Mouse (Mus musculus) heart, adult 8-10 months (tissue): ENCODE data around the gene Yju2. TPM values are rescaled to one million over a fixed set of nuclear protein-coding genes. Genes with fewer than 3 reads are reported as not detected.
A peak's percentile ranks its signal among the peaks of the same experiment; 100 is the strongest.

ENCODE experiments used
- DNase-seq: peaks from one replicate; pipeline ENCODE4 v3.0.0; 2022; ENCODE audit warnings: low spot score
- total RNA-seq, 4 experiments: library from RNA; stranded (reverse); gene quantifications; 2 replicates each; pipeline ENCODE4 v1.2.4; 2022

Gene Yju2
- total RNA-seq, 4 experiments from 2014 or later, result 8.2 to 10.3 (median 9.0) TPM

DNA sequence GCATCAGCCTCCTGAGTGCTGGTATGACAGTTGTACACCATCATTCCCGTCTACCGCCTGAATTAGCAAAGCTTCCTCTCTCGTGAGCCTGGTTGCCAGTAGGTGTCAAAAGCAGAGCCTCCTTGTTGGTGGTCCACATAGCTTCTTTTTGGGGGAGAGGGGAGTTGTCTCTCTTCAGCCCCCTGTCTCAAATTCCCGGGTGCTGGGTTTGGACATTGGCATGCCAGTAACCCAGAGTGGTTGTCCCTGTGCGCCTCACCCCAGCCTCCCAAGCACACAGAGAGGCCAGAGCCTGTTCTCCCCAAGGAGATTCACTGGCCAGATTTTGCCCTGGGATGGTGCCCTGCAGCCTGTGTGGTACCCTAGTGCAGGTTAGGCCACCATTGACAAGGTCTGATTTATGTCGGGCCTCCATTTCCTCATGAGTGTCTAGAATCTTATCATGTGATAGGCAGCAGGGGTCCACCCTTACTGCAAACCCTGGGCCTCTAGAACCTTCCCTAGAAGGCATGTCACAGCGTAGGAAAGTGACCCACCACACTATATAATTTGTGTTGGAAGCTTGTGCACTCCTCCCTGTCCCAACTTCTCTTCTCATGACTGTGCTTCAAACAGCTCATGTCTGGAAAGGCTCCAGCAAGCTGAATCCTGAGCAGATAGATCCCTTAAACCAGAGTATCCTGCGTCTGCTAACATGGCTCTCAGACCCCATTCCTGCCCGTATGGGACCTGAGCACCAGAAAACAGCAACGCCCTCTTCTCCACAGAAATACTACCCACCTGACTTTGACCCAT is 1.2 kb downstream of the Yju2 start:
- DNase-seq, result no peak

DNA sequence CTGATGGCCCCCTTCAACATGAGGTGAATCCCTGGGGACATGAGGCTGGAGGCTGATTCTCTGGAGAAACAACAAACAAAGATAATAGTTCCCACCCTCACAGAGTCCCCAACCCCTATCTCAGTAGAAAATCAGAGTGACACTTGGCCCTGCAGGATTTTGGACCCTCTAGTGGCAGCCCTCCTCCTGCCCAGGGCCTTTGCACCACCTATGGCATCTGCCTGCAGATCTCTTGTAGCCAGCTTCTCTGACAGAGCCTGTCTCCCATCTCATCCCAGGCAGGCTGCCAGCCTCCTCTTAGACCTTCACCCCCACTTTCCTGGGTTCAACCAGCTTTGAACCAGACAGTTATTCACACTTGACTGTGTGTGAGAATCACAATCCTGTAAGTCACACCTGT is 1.9 kb downstream of the Yju2 start:
- DNase-seq, result no peak

DNA sequence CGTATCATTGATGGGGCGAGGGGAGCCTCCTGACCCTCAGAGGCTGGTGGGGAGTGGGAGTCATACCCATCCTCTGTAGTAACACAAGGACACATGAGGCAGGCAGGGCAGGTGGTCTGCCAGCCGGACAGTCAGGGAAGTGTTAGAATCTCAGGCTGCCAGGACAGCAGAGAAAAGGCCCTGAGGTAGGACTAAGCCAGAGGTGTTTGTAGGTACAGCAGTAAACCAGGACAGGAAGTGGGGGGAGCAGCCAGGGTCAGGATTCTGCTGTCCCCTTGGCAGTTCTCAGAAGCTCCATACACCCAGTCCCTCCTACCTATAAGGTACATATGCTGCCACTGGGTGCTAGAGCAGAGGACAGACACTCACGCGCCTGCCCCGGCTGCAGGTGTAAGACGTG is 2.7 kb downstream of the Yju2 start:
- no peak for DNase-seq

DNA sequence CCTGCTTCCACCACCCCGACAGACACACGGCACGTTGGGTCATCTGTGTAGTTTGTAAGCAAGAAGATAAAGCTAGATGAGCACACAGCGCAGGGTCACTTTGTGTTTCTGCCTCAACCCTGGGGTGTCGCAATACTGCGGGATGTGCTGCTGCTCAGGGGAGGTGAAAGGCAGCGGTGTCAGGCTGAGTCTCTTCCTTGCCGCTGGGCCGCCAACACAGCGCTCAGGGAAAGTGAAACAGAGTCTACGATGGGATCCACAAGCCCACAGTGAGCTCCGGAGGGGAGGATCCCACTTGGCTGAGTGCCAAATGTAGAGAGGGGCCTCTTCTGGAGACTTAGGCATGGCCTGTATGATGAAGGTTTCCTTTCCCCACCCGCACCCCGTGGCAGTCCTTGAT is 4.3 kb downstream of the Yju2 start:
- DNase-seq, result no peak

DNA sequence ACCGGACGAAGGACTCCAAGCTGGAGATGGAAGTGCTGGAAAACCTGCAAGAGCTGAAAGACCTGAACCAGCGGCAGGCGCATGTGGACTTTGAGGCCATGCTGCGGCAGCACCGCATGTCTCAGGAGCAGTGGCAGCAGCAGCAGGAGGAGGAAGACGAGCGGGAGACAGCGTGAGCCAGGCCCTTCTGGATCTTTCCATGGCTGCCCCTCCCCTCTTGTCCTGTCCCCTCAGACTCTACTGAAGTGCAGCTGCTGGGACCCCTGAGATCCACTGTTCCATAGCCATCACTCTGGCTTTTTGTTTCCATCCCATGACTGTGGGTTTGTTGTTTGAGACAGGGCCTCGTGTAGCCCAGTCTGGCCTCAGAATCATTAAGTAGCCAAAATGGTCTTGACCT is 5.6 kb downstream of the Yju2 start:
- DNase-seq, result no peak

DNA sequence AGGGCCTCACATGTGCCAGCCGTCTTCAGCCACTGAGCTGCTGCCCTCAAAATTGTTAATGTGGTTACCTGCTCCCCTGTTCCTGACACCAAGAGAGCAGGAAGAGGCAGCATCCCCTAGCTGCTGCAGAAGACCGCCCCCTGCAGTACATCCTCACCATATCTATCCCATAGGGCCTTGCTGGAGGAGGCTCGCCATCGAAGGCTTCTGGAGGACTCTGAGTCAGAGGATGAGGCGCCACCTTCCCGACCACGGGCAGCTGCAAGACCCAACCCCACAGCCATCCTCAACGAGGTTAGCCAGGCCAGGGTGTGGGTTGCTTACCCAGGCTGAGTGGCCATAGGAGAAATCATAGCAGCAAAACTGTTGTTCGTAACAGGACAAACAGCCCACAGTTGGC is 6.1 kb downstream of the Yju2 start:
- DNase-seq, result no peak

DNA sequence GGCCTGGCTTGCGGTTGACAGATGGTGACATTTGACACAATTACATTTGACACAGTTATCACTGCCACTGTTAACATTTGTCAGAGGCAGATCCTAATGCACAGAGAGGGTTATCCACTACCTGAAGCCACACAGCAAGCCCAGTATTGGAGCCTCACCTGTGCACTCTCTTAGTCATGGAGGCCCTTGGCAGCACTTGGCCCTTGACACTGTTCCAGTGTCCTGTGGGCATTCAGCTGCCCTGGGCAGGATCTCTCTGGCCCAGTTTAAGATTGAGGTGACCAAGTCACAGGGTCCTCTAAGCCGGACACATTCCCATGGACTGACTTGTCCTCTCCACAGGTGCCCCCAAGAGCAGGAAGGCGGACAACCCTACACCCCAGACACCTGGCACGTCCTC is 8.3 kb downstream of the Yju2 start:
- DNase-seq, result no peak

DNA sequence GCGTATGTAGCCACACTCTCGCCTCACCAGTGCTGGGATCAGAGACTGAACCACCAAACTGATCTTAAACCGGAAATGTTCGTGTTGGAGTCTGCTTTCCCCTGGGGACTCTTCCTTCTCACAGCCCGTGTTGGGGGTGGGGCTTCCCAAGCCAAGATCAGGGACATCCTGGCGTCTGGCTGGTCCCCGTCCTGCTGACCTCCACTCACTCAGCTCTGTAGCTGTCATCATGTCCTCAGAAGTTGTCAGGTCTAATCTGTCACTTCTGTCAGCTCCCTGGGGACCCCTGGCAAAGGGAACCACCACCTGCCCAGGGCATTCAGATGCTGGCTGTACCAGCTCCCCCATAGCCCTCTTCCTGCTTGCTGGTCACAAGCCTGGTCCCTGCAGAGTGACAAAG is 9.3 kb downstream of the Yju2 start:
- DNase-seq, result no peak

DNA sequence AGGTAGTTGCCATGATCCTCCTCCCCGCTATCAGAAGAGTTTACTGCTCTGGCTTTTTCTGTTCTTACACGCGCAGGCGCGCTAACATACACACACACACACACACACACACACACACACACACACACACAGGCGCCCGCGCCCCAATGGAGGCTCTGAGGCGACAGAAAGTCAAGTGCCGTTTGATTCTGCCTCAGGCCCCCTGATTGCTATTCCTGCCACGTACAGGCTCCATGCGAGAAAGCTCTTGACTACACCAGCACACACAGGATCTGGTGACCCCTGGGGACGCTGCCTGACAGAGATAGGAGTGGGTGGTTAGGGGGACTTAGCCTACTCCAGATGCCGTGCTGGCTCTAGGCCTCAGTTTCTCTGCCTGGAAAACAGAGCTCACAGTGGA is 10.7 kb downstream of the Yju2 start:
- no peak for DNase-seq

DNA sequence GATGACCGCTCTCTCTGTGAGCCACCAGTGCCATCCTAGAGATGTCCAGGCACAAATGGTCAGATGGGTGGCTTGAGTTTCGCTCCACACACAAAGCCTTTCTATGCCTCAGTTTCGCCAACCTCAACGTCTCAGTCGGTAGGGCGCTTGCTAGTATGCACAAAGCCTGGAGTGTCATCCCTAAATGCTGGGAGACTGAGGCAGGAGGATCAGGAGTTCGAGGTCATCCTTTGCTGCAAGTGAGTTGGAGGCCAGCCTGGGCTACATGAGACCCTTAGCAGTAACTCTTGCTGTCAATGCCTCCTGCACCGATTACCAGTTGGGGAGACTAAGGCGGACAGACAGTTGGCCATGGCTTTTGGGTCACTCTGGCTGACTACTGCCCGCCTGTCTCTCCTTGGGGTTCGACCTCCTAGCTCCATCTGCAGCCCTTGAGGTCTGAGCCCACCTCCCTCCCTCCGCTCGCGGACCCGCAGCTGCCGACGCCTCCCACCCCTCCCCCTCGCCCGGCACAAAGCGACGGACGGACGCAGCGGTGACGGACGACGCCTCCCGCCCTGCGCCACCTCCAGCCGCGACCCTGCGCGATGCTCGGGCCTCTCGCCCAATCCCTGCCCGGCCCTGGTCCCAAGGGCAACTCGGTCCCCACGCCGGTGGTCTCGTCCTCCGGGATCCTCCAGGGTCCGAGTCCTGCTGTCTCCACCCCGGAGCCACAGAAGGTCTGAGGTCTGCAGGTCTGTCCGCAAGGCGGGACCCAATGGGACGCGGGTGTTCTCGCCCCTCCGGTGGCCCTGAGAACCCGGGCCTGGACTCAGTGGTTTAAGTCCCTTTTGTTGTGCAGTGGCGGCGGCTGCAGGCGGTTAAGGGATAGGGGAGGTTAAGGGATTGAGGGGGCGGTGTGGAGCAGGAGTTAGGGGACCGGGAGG is 11.3 kb downstream of the Yju2 start, which contains the start of gene Shd:
Gene Shd, plus strand, starts transcription at position 502 of the 926 bp plus-strand sequence.
- no peak for DNase-seq

DNA sequence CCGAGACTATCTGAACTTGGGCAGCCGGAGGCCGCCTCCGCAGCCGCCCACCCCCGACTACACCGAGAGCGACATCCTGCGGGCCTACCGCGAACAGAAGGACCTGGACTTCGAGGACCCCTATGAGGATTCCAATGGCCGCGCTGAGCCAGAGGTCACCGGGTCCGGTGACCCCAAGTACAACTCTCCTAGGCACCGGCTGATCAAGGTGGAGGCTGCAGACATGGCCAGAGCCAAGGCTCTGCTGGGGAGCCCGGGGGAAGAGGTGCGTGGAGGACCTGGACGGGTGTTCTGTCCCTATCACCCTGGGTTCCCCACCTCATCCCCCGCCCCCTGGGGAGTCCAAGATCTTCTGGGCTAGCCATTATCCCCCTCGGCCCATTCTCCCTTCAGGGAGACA is 12.6 kb downstream of the Yju2 start:
- DNase-seq, result no peak

DNA sequence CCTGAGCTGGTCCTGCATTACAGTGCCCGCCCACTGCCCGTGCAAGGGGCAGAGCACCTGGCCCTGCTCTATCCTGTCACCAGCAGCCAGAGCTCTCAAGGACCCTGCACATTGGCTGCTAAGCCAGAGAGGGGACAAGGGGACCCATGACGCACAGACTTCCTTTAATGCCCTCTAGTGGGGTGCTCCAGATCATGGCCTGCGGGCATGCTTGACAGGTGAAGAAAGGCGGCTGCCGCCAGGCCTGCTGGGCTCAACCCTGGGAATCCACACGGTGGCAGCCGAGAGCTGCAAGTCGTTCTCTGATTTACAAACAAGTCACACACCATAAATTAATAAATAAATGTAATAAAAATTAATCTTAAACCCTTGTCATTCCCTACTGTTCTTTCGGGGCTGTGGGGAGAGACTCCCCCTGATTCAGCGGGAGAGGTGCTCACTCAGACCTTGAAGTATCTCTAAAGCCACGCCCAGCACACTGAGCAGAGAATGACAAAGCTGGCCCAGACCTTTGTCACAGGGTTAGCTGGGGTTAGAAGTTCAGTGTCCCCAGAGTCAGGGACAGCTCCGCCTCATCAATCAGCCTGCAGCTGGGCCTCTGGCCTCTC is 17.5 kb downstream of the Yju2 start:
- peak; percentile 67 for DNase-seq

DNA sequence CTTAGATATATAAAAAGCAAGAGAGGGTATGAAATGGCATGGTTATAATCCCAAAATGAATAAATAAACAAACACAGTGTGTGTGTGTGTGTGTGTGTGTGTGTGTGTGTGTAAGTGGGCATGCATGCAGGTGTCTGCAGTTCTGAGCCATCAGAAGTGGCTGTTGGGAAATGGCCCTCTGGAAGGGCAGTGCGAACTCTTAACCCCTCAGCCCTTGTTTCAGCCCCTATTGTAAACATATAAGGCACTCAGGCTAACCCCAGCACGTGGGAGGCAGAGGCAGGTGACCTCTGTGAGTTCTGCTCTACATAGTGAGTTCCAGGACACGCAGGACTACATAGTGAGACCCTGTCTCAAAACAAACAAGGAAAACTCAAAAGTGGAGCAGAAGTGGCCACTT is 18.4 kb downstream of the Yju2 start:
- no peak for DNase-seq

DNA sequence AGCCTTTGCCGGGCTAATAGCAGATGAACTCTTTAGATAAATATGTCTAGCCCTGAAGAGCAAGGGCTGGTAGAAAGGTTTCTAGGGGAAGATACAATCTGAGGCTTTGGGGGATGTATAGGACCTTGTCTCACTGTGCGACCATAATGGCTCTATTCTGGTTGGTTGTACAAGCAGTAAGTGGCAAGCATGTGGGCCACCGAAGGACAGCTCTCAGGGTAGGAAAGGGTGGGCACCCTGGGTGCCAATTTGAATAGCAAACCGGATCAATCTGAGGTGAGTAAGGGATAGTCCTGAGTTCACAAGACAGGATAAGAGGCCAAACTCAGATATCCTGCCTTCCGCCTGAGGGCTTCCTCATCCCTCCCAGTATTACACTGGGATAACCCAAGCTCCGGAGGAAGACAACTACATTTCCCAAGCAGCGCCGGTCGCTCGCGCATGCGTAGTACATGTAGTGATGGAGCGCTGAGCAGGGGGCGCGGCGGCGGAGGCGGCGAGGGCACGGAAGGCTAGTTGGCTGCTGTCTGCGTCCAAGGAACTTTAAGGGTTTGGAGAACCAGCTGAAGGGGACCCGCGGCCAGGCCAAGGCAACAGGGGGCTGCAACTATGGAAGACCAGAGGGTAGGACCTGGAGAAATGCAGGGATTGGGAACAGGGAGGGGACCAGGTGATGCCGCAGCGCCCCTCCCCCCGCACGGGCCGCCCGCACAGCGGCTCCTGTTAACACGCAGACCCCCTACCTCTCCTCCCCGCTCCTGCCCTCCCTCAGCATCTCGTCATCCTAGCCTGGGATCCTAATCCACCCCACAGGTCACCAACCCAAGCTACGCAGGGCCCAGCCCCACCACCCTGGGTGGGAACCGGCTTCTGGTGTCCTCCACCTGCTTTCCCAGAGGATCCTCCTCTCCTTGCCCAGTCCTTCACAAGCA is 27.4 kb downstream of the Yju2 start, which contains the start of gene Fsd1:
Gene Fsd1, plus strand, starts transcription at position 480 of the 932 bp plus-strand sequence.
- no peak for DNase-seq

DNA sequence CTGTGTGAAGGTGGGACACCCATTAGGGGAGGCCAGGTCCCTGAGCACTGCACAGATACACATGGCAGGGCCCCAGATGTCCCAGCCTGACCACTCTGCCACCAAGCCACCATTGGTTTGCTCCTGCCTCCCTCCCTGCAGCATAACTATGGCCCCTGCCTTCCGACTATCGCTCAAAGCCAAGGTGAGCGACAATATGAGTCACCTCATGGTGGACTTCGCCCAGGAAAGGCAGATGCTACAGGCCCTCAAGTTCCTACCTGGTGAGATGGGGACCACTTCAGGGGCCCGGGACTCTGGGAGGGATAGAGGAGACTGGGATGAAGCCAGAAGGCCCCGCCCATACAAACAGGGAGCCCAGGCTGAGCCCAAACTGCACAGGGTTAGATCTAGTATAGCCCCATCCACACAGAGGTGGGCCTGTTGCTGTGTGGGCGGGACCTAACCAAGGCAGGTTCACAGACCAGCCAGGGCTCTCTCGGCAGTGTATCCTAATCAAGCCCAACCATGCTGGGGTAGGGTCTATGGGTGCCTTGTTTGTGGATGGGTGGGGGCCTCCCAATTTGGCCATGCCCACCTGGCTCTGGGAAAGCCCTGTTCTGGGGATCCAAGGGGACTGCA is 31.5 kb downstream of the Yju2 start:
- DNase-seq, result no peak

DNA sequence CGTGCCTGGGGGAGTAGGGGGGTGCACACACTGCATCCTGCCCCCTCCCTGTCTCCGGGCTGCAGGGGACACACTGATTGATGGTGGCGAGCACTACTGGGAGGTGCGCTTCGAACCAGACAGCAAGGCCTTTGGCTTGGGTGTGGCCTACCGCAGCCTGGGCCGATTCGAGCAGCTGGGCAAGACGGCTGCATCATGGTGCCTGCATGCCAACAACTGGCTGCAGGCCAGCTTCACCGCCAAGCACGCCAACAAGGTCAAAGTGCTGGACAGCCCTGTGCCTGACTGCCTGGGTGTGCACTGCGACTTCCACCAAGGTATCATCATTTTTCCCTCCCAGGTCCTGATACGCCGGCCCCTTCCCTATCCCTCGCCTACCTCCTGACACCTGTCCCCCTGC is 37.1 kb downstream of the Yju2 start:
- DNase-seq, result no peak

DNA sequence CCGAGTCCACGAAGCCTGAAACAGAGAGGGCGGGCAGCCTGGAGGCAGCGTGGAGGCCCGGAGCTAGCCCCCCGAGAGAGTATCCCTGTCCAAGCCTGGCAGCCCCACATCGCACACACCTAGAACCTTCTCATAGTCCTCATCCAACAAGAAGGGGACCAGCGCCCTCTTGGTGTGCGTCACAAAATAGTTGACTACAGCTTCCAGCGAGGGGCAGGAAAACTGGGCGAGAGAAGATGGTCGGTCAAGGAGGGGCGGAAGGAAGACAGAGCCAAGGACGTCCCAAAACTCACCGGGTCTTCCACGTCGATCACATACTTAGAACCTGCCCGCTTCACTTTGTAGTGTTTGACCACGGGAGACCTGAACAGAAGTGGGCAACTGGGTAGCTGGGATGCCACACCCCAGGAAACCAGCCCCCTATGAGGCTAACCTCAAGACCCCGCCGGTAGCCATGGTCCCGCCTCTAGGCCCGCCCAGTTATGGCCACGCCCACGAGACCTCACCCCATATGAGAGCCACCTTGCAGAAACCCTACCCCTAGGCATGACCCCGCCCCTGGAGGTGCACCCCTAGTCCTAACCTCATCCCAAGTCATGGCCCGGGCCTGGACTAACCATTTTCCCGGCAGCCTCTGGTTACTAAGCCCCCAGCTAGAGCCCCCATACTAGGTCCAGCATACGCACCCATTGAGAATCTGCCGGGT is 41.0 kb downstream of the Yju2 start:
- DNase-seq, result no peak

DNA sequence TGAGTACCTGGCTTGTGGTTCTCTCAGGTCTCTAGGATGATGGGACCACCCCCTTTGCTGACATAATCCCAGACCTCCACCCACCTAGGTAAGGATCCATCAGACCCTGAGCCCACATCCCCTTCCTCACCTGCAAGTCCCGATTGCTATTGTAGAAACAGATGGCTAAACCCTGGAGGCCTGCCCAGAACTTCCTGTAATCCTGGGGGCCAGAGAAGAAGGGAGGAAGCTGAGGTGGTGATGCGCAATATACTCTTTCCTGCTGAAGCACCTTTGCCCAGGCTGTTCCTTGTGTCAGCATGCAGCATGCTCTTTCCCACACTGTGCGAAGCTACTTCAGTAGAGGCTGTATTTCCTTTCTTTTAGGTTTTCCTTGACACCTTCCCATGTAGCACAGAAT is 44.1 kb downstream of the Yju2 start:
- DNase-seq, result no peak

DNA sequence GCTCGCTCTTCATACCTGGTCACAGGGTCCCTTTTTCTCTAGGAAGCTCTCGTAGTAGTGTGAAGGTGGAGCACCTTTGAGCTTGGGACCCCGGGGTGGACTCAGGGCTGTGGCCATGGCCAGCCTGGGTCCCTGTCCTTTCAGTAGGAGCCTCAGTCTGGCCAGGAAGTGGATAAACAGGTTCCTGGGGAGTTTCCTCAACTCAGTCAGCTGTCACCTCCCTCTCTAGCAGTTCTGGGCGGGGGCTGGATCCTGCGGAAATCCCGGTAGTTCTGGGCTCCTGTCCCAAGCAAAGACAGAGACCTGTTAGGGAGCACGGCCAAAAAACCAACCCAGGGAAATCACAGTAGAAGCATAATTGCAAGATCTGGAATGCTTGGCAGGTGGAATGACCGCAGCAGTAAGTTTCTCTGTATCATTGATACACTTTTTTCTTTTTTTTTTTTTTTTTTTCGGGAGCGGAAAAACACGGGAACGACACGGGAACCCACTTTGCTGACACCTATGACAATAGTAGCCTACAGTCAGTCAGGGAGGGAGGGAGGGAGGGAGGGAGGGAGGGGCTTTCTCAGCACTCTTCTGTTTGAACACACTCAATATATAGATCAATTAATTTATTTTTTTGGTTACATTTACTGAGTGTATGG is 46.6 kb downstream of the Yju2 start, which contains the start of the genes Stap2 and Mpnd:
Gene Stap2, minus strand, starts transcription at position 170 of the 647 bp plus-strand sequence.
Gene Mpnd, plus strand, starts transcription at position 297 of the 647 bp plus-strand sequence.
- peak; percentile 80 for DNase-seq
